Mouse (Mus musculus): ENCODE data around the gene 1700003F12Rik.

Gene 1700003F12Rik

DNA sequence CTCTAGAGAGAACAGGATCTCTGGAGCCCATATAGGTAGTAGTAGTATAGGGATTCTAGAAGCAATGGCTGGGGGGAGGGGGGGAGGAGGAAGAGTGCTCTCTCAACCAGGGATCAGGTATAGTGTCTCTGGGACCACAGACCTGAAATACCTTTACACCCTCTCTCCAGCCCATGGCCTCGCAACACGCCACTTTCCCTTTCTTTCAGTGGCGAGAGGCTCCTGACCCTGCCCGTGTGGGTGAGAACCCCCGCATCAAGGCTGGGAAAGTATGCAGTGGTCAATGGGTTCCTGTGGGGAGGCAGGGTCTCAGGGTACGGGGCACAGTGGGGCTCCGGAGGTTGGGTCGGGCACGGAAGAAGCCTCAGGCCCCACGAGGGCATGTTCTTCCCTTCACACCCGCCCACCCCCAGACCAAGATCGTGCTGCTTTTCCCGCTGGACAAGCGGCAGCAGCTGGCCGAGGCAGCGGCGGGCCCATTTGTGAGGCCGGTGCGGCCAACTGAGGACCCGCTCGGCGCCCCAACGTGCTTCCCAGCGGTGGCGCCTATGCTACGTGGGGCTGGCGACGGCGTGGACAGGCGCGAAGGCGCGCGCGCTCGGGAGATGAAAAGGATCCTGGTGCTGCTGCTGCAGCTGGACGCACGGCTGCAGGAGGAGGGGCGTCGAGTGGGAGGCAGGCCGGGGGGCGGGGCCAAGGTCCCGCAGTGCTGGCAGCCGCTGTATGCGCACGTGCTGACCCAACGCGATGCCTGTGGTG lies 2.4 kb downstream of the 1700003F12Rik start:
- no peak for DNase-seq (ENCODE audit: low read depth, low spot score)

DNA sequence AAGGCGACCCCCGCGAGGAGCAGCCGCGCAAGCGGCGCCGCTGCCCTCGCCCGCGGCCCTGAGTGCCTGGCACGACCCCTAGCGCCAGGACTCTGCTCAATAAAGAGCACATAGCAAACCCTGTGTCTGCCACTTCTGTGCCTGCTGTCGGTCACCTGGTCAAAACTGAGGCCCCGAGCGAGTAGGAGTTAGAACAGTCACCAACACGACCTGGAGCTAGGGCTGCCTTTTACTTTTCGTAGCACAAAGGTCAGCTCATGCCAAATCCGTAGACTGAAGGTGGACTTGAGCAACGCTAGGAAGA lies 3.0 kb downstream of the 1700003F12Rik start:
- no peak for DNase-seq (ENCODE audit: low read depth, low spot score)

DNA sequence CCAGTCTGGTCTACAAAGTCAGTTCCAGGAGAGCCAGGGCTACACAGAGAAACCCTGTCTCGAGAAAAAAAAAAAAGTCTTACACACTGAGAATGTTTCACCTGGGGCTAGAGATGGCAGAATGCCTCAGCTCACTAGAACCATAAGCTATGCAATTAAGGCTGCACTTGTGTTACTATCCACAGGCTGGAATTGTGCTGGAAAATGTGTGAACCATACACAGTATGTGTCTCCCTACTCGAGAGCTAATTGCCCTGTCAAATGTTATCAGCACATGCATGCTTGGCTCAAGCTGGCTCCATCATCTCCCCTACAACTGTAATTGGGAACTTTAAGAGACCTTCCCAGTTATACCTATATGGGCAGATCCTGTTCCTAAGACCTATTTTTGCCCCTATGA lies 4.1 kb downstream of the 1700003F12Rik start:
- DNase-seq (ENCODE audit: low read depth, low spot score): no peak

DNA sequence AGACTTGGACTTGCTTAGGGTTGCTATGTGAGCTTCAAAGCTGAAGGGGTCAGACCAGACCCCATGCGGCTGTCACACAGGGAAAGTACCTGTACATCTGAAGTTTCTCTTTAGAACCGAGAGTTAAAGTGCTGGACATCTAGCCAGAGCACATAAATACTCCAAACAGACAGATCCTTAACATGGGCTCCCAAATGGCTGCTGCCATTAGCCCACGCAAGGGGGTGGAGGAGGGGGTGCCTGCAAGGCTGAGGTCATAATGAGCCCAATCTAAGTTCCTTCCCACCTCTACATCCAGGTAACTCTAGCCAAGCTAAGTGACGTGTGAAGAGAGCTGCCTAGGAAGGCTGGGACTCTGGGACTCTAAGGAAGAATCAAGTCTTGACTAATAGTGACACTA lies 4.6 kb downstream of the 1700003F12Rik start, which contains the start of gene Actl10:
TSS of gene Actl10 (plus strand) at position 301 of the 400 bp plus-strand sequence.
- DNase-seq (ENCODE audit: low read depth, low spot score): no peak

DNA sequence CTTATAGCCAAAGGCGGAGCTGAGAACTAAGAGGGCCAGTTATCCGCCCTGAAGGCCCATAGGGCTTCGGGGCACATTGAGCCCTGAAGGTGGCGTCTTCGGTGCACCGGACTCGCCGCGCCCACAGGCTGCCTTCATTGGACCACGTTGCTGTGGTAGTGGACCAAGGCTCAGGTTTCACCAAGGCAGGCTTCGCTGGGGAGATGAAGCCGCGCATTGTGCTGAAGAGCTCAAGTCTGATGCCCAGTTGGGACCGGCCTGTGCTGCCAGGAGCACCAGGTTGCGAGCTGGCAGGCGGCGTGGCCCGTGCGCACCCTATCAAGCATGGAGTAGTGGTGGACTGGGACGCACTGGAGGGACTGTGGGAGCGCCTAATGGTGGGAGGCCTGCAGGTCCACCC lies 5.0 kb downstream of the 1700003F12Rik start:
- DNase-seq (ENCODE audit: low read depth, low spot score): no peak

DNA sequence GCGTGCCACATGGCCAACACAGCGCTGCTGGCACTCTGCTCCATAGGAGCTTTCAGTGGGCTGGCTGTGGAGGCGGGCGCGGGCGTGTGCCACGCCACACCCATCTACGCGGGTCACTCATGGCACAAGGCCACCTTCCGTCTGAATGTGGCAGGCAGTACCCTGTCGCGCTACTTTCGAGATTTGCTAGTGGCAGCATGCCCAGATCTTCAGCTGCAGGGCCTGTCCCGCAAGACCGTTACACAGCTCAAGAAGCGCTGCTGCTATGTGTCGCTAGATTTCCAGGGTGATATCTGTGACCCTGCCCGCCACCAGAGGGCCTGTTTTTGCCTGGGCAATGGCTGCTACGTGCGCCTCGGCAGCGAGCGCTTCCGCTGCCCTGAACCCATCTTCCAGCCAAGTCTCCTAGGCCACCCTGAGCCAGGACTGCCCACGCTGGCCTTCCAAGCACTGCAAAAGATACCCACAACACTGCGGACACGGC lies 5.6 kb downstream of the 1700003F12Rik start:
- DNase-seq (ENCODE audit: low read depth, low spot score): no peak

DNA sequence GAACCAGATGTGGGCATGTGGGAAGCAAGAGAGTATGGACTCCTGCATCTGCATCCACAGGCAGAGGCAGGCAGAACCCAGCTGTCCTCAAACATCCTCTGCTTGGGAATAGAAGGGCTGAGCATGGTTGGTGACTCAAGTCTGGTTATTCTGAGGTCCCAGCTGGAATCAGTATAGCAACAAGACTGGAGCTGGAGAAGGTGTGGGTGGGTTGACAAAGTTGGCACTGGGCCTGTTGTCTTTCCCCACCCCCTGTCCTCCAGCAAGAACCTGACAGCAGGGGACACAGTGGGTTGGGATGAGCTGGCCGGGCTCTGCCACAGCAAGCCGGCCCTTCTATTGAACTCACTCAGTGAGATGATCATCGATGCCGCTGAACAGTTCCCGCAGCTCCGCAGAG lies 8.3 kb downstream of the 1700003F12Rik start:
- DNase-seq (ENCODE audit: low read depth, low spot score): no peak

DNA sequence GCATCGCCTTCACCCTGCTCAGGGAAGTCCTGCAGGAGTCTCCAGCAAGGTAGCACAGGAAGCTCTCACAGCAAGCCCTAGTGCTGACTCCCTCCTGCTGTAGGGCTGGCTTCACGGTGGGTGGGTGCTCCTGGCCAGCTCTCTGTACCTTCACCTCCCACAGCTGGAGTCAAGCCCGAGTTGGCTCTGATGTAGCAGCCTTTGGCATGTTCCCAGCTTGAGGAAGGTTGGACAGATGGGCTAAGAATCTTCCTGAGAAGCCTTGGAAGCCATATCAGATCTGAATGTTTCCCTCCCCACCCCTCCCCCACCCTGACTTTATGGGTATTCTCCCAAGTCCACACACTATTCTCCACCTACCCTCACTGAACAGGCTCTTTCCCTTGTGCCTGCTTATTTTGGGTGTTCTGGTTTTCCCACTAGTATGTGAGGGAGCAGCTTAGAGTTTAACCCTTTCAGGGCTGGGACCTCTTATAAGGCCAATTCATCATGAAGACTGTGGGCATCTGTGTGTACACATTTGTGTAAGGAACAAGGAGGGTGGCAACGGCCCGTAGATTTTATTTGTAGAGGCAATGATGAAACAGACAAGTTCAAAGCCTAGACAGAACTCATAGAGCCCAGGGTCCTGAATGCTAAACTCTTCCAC lies 10.4 kb downstream of the 1700003F12Rik start:
- DNase-seq (ENCODE audit: low read depth, low spot score): no peak

DNA sequence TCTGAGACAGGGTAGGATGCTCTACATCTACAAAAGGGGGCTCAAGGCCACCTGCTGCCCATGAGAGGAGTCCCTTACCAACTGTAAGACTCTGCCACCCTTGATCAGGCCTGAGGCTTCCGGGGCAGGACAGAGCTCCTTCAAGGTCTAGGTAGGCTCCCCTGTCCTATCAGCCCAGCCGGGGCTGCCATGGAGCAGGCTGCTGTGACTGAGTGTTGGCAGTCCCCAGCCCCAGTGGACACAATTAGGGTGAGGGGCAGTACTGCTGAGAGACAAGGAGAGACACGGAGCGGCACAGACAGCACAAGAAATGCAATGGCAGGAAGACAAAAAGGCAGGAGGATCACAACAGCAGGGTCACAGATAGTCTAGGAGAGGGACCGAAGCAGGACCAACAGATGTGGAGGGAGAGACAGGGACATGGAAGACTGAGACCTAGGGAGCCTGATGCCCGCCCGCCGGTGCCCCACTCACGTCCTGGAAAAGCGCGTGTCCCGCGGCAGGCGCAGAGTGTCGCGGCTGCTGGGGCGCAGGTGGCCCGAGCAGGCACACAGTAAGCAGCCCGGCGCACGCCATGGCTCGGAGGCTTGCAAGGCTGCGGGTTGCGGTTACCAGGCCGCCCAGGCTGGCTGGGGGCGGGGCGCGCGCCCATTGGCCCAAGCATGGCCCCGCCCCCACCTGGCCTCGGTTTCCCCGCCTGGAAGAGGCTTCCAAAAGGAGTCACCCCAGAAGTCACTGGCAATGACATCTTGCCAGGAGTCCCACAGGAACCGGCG lies 11.6 kb downstream of the 1700003F12Rik start, which contains the start of gene Necab3:
TSS of gene Necab3 (minus strand) at position 627 of the 776 bp plus-strand sequence.
- DNase-seq (ENCODE audit: low read depth, low spot score): peak; percentile 28

DNA sequence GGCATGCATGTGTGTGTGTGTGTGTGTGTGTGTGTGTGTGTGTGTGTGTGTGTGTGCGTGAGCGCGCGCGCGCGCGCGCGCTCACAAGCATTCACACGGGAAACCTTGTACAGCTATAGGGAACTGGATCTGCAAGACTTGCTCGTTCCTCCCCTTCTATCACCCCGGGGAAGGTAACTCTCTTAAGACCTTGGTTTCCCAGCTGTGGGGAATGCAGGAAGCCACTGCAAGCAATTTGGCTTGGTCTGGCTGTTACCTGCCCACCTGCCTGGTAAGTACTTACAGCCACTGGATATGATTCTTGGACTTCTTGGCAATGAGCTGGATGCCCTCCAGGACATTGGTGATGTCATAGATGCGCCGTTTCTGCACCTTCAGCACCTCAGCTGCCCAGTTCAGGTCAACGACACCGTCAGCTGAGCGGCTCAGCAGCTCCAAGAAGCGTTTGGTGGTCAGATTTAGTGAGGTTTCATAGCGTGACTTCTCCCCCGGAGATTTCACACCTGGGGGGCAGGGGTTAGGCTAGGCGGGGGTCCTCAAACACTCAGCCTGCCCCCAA lies 16.8 kb downstream of the 1700003F12Rik start:
- DNase-seq (ENCODE audit: low read depth, low spot score): no peak

DNA sequence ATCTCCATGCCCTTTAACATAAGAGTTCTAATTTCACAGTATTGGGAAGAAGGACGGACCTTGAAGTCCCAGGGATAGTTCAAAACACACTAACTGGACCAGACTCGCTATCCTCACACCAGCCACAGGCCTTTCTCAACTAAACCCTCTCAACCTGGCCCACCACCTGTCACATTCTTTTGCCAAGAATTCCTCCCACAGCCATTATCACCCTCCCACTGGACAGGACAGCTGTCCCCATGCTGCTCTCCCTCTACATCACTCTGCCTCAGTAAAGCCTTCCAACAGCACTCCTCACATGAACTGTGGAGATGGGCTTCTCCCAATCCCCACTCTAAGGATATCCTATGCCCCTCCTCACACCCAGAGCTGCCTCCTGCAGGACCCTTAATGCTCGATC lies 18.7 kb downstream of the 1700003F12Rik start:
- DNase-seq (ENCODE audit: low read depth, low spot score): no peak

DNA sequence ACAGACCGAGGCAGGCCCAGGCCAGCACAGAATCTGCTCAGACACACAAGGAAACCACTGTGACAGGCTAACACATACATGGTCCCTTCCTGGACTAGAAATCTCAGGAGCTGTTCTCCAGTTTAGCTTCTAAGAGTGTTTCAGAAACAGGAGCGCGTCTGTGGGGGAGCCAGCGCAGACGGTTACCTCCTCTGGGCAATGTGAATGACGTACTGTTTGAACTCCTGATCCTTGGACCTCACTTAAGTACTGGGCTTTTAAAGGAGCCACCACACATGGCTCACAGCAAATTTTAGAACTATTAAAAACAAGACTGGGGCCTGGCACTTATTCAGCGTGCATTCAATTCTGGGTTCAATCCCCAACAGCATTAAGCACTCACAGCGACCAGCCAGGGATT lies 19.8 kb downstream of the 1700003F12Rik start:
- DNase-seq (ENCODE audit: low read depth, low spot score): no peak

DNA sequence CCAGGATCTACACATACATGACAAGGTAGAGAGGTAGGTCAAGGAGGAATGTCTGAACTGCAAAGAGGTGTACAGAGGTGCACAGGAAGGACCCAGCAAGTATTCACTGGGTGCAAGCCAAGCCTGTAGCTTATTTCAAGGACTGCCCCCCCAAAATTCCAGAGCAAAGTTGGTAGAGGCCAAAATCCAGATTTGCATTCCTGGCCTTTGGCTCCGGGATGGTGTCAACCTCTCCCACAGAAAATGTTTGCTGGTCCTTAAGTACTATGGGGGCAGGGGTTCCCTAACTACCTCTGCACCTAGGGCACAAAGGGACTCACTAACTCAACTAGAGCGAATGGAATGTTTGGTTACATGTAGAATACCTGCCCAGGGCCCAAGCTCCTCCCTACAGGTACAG lies 20.9 kb downstream of the 1700003F12Rik start:
- DNase-seq (ENCODE audit: low read depth, low spot score): no peak

DNA sequence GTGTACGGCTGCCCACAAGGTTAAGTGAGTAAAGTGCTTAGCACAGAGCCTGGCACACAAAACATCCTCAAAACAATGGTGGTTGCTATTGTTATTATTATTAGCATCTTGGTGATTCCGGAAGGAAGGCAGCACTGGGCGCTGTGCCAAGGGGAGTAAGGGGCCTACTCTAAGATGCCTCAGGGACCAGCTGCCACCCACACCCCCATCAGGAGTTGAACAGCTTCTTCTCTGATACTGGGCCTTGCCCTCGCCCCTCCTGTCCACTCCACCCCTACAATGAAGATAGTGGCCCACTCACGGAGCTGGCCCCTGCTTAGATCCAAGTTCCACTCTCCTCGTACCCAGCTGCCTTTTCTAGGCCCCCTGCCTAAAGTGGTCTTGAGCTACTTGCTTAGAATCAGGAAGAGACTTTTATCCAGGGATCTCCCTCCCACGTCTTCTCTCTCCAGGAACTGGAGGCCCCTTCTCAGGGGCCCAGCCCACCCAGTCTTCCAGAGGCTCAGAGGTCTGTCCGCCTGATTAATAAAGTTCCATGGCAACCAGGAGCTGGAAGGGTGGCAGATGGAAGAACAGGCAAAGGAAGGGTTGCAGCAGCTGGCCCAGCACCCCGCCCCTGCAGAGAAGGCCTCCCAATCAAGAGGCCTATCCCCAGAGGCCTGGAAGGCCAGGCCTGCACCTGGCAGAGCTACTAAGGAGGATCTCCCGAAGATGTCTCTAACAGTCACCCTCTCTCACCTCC lies 21.6 kb downstream of the 1700003F12Rik start:
- DNase-seq (ENCODE audit: low read depth, low spot score): peak; percentile 13

DNA sequence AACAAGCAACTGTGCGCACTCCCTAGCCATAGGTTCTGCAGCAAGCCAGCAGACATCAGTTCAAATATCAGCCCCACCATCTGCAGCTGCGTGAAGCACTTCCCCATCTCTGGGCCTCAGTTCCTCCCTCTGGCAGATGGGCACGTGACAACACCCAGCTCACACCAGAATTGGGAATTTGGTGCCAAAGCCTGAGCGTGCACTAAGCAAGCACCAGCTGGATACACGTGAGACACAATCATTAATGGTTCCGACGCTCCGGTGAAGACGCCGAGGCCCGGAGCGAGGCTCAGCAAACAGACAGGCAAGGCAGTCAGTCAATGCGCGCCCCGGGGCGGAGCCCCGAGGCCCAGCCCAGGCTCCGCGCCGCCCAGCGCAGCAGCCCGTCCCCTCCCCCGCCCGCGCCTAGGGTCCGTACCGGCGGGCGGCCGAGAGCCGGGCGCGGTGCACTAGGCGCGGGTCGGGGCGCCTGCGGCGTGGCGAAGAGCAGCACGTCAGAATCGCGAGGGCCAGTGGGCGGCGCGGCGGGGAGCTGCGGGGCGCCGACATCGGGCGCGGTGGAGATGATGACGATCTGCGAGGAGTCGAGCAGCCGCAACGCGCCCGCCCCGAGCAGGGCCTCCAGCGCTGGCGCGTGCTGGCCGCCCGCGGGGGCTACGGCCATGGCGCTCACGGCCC lies 22.3 kb downstream of the 1700003F12Rik start:
- DNase-seq (ENCODE audit: low read depth, low spot score): peak; percentile 62

DNA sequence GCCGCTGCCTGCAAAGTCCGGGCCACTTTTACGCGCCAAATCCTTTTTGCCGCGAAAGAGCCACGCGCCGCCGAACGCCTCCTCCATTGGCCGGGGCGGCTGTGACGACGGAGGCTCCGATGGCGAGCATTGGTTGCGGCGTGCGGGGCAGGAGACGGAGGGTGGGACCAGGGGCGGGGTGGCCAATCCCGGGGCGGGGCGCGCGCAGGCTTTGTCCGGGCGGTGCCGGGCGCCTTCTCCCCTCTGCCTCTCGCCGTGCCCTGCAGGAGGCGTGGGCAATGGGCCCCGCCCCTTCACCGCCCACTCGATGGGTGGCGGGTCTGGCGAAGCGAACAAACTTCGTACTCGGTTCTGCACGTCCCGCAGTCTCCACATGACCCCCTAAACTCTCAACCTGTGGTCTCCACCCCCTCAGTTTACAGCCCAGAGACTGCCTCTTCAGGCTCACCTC lies 23.0 kb downstream of the 1700003F12Rik start, which contains the start of gene E2f1:
TSS of gene E2f1 (minus strand) at position 57 of the 451 bp plus-strand sequence.
- DNase-seq (ENCODE audit: low read depth, low spot score): peak; percentile 89

DNA sequence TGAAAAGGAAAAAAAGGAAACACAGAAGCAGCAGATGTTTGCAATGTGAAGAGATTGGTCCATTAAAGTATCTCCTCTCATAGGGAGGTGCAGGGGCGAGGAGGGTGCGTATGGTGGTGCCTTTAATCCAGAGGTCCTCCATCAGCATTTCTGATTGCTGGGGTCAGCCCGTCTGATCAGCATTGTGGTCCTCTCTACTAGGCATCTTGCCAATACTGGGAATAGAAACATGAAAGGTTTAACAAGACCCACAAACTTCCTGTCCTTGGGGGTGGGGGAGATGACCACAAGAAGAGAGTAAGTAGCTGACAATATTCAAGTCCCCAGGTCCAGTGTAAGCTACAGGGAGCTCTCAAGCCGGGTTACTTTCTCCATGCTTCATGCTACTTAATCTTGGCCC lies 23.8 kb downstream of the 1700003F12Rik start:
- no peak for DNase-seq (ENCODE audit: low read depth, low spot score)

DNA sequence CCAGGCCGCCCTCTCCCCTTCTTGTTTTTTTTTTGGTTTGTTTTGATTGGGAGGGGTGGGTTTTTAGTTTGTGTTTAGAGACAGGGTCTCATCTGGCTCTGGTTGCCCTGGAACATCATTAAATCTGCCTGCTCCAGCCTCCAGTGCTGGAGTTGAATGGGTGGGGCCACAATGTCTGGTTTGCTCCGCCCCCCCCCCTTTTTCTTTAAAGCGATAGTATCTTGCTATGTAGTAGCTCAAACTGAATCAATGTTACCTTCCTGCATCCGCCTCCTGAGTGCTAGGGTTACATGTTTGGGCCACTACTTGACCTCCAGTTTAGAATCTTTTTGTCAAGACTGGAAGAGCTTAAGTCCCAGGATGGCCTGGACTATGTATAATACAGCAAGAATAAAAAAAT lies 24.4 kb downstream of the 1700003F12Rik start:
- no peak for DNase-seq (ENCODE audit: low read depth, low spot score)

DNA sequence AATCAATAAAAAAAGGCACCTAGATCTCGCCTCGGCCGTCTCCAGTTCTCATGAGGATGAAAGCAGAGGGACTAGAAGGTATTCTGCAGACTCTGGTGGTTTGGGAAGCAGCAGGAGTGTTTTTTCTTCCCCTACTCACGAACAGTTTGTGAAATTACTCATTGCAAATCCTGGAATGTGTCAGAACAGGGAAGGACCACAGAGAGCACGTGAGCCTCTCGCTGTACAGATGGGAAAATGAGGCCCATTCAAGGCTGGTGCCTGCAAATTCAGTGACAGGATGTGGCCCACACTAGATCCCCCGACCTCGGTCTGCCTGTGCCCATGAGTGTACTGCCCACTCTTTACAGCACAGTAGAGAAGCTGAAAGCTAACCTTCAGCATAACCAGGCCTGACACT lies 25.1 kb downstream of the 1700003F12Rik start:
- no peak for DNase-seq (ENCODE audit: low read depth, low spot score)

DNA sequence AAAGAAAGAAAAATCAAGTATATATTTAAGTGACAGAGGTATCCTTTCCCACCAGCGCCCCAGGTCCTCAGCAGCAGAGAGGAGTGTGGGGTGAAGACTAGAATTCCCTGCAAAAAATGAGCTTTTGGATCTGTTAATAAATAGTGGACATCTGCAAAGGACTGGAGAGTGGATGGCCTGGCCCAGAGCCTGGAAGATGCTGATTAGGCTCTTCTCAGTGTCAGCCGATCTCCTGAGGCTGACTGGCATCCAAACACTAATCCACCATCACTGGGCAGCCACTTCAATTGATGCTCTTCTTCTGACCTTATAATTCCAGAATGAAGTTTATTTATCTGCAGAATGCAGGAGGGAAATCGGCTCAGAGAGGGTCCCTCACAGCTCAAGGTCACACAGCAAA lies 26.1 kb downstream of the 1700003F12Rik start:
- DNase-seq (ENCODE audit: low read depth, low spot score): no peak

DNA sequence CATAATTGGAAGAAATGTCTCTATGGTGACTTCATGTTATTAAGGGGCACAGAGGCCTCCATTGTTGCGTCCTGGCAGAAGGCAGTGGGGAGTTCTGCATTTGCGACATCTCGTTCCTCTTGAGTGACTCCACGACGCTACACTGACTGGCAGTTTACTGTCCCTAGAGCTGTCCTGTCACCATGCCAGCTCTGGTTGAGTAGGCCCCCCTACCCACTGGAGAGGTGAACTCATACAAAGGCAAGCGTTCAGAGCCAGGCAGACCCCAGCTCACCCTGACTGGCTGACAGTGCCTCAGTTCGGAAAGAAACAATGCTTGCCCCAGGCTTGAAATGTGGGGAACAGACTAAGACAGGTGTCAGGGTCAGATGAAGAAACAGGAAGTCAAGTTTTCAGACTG lies 27.4 kb downstream of the 1700003F12Rik start:
- no peak for DNase-seq (ENCODE audit: low read depth, low spot score)
